Mouse (Mus musculus) embryonic fibroblast, embryonic 13.5 days (primary cell): Measurements from ENCODE around the gene Itfg1. TPM values are rescaled to one million over a fixed set of nuclear protein-coding genes. Genes with fewer than 3 reads are reported as not detected.
"Not testable (repeated sequence)": the region's sequence is repeated elsewhere in the genome, so short reads cannot be mapped to it uniquely, and the experiment has no call there.

Experiments
- H3K27ac ChIP-seq: 2 replicates; pipeline ENCODE4 v1.5.1; 2012; ENCODE audit warnings: low read length, control low read depth, inconsistent platforms; ENCODE audit not compliant: insufficient read depth
- H3K4me1 ChIP-seq: 2 replicates; pipeline ENCODE4 v1.6.1; 2011; ENCODE audit warnings: low read length; ENCODE audit not compliant: control insufficient read depth, insufficient read depth
- H3K4me3 ChIP-seq: 2 replicates; pipeline ENCODE4 v1.5.1; 2011; ENCODE audit warnings: mild to moderate bottlenecking, control low read depth, low read length; ENCODE audit not compliant: insufficient read depth
- CTCF ChIP-seq: IDR thresholded peaks from 2 replicates; pipeline ENCODE4 v1.5.1; 2011; ENCODE audit warnings: mild to moderate bottlenecking, control low read depth, low read length, moderate library complexity, borderline replicate concordance; ENCODE audit not compliant: insufficient read depth
- POLR2A ChIP-seq: IDR thresholded peaks from 2 replicates; pipeline ENCODE4 v1.6.1; 2011; ENCODE audit warnings: low read depth, mild to moderate bottlenecking, control low read depth, low read length, moderate library complexity
- polyA plus RNA-seq: library from polyadenylated mRNA; stranded (reverse); fragments of >200 nt; gene quantifications from 2 replicates; pipeline ENCODE4 v1.2.4, GENCODE M21; 2011; ENCODE audit warnings: low read depth; ENCODE audit not compliant: missing spikeins, insufficient read length

Itfg1 gene
- polyA plus RNA-seq, 1 experiment = 85.4 TPM

- Histone ChIP-seq H3K27ac (no peak overlapping the region), H3K4me1 (no peaks in the 10 kb centered on the region), H3K4me3 (no peak overlapping the region)
- TF ChIP-seq CTCF (no peak), POLR2A (no peak)
Measured at GRCm38 (mm10) chr8:85845887-85846286, 5.2 kb upstream of the Itfg1 start.

- Histone ChIP-seq H3K4me1 (no peaks in the 10 kb centered on the region), H3K27ac (peak overlapping the region; percentile 53)
- TF ChIP-seq CTCF = no peak
- TF ChIP-seq POLR2A = 0 out of 2 replicates have a peak, but pooled peaks have one; percentile 11
Measured at GRCm38 (mm10) chr8:85841489-85841795, 721 bp upstream of the Itfg1 start.

GRCm38 (mm10) chr8:85839916-85840656 is 635 bp downstream of the Itfg1 start:
- TF ChIP-seq POLR2A (no peak), CTCF (no peak)
- Histone ChIP-seq H3K27ac (peak overlapping the region; percentile 86), H3K4me1 (no peaks in the 10 kb centered on the region), H3K4me3 (peak overlapping the region; percentile 71)

More at GRCm38 (mm10) chr8:85841489-85841795, 721 bp upstream of the Itfg1 start:
- H3K4me3 ChIP-seq = peak overlapping the region; percentile 71

- TF ChIP-seq CTCF (no peak), POLR2A (no peak)
- no peak overlapping the region for H3K4me3 ChIP-seq
- no peak overlapping the region for H3K27ac ChIP-seq
- no peaks in the 10 kb centered on the region for H3K4me1 ChIP-seq
Measured at GRCm38 (mm10) chr8:85813621-85814020, 27.1 kb downstream of the Itfg1 start.

- no peak overlapping the region for H3K4me3 ChIP-seq
- no peak for TF ChIP-seq CTCF
- no peaks in the 10 kb centered on the region for H3K4me1 ChIP-seq
- H3K27ac ChIP-seq = no peak overlapping the region
Measured at GRCm38 (mm10) chr8:85801408-85801807, 39.3 kb downstream of the Itfg1 start.

GRCm38 (mm10) chr8:85800164-85800563 is 40.6 kb downstream of the Itfg1 start:
- no peak for TF ChIP-seq CTCF
- TF ChIP-seq POLR2A = no peak

GRCm38 (mm10) chr8:85796392-85796791 is 44.3 kb downstream of the Itfg1 start:
- H3K4me1 ChIP-seq, H3K4me3 ChIP-seq, H3K27ac ChIP-seq: not testable (repeated sequence)

More at GRCm38 (mm10) chr8:85800164-85800563, 40.6 kb downstream of the Itfg1 start:
- Histone ChIP-seq H3K27ac (no peak overlapping the region), H3K4me3 (no peak overlapping the region), H3K4me1 (no peaks in the 10 kb centered on the region)

GRCm38 (mm10) chr8:85788341-85788740 is 52.4 kb downstream of the Itfg1 start:
- Histone ChIP-seq H3K27ac (no peak overlapping the region), H3K4me1 (no peaks in the 10 kb centered on the region), H3K4me3 (no peak overlapping the region)
- TF ChIP-seq POLR2A = no peak
- TF ChIP-seq CTCF = no peak

- TF ChIP-seq POLR2A (no peak), CTCF (no peak)
- Histone ChIP-seq H3K4me3 (no peak overlapping the region), H3K4me1 (no peaks in the 10 kb centered on the region), H3K27ac (no peak overlapping the region)
Measured at GRCm38 (mm10) chr8:85787909-85788308, 52.8 kb downstream of the Itfg1 start.

GRCm38 (mm10) chr8:85785506-85785905 is 55.2 kb downstream of the Itfg1 start:
- TF ChIP-seq CTCF = no peak
- TF ChIP-seq POLR2A = no peak
- Histone ChIP-seq H3K27ac (no peak overlapping the region), H3K4me1 (no peaks in the 10 kb centered on the region), H3K4me3 (no peak overlapping the region)
